Mouse (Mus musculus): ENCODE measurements at regions not wholly inside any gene's neighbourhood (a gene's known extent, or its start where the extent isn't known, plus 50 kb on each side); places are given as distances from the start of the nearest gene placed in this dataset.
A peak's percentile ranks its signal among the peaks of the same experiment; 100 is the strongest.

- H3K27ac ChIP-seq = no peak overlapping the region
- no peak overlapping the region for H3K4me3 ChIP-seq
- H3K9ac ChIP-seq = no peak overlapping the region
- 80% methylated on average over 6 of the region's 6 CpGs for WGBS
- no peak for ATAC-seq (ENCODE audit: borderline replicate concordance, extremely low read depth, low FRiP score, low TSS enrichment)
- no peaks in the 10 kb centered on the region for H3K27me3 ChIP-seq
- no peaks in the 10 kb centered on the region for H3K36me3 ChIP-seq
- no peak overlapping the region for H3K4me2 ChIP-seq
- peaks cover 16% of the 10 kb centered on the region for H3K4me1 ChIP-seq
- H3K9me3 ChIP-seq = no peaks in the 10 kb centered on the region
Measured at GRCm38 (mm10) chr17:83908811-83909210, 61.0 kb upstream of the Haao start.

GRCm38 (mm10) chr17:83907538-83907937 lies 59.8 kb upstream of the Haao start:
- WGBS = 80% methylated on average over 3 of the region's 3 CpGs
- peaks cover 14% of the 10 kb centered on the region; the same call in 1 of the 2 replicates for H3K4me1 ChIP-seq
- H3K9me3 ChIP-seq = no peaks in the 10 kb centered on the region
- H3K4me3 ChIP-seq = no peak overlapping the region
- no peaks in the 10 kb centered on the region for H3K27me3 ChIP-seq
- no peaks in the 10 kb centered on the region for H3K36me3 ChIP-seq
- ATAC-seq (ENCODE audit: borderline replicate concordance, extremely low read depth, low FRiP score, low TSS enrichment) = no peak
- H3K27ac ChIP-seq = no peak overlapping the region
- no peak overlapping the region for H3K9ac ChIP-seq
- H3K4me2 ChIP-seq = no peak overlapping the region

GRCm38 (mm10) chr17:83906751-83907537 lies 59.2 kb upstream of the Haao start:
- WGBS = 86% methylated on average over 12 of the region's 12 CpGs
- ATAC-seq (ENCODE audit: borderline replicate concordance, extremely low read depth, low FRiP score, low TSS enrichment) = no peak
- Histone ChIP-seq H3K4me3 (no peak overlapping the region), H3K4me2 (no peak overlapping the region), H3K9ac (no peak overlapping the region), H3K27ac (no peak overlapping the region), H3K9me3 (no peaks in the 10 kb centered on the region), H3K4me1 (peaks cover 20% of the 10 kb centered on the region; the same call in 1 of the 2 replicates), H3K36me3 (no peaks in the 10 kb centered on the region), H3K27me3 (no peaks in the 10 kb centered on the region)

GRCm38 (mm10) chr17:83903467-83903866 lies 55.7 kb upstream of the Haao start:
- no peak overlapping the region for H3K4me2 ChIP-seq
- peak overlapping the region; percentile 43; the same call in 1 of the 2 replicates for H3K27ac ChIP-seq
- H3K36me3 ChIP-seq = no peaks in the 10 kb centered on the region
- no peak overlapping the region for H3K9ac ChIP-seq
- H3K4me1 ChIP-seq = 0 out of 2 replicates have a peak, but pooled peaks cover 20% of the 10 kb centered on the region
- ATAC-seq (ENCODE audit: borderline replicate concordance, extremely low read depth, low FRiP score, low TSS enrichment) = peak; percentile 63; the same call in 1 of the 2 replicates
- under 1% methylated on average over 7 of the region's 7 CpGs for WGBS
- no peaks in the 10 kb centered on the region for H3K27me3 ChIP-seq
- no peak overlapping the region for H3K4me3 ChIP-seq
- no peaks in the 10 kb centered on the region for H3K9me3 ChIP-seq

GRCm38 (mm10) chr17:83902523-83902922 lies 54.8 kb upstream of the Haao start:
- Histone ChIP-seq H3K9ac (no peak overlapping the region), H3K4me1 (peaks cover 27% of the 10 kb centered on the region), H3K27me3 (no peaks in the 10 kb centered on the region), H3K4me3 (no peak overlapping the region), H3K4me2 (no peak overlapping the region), H3K27ac (no peak overlapping the region), H3K9me3 (no peaks in the 10 kb centered on the region), H3K36me3 (no peaks in the 10 kb centered on the region)
- WGBS = 65% methylated on average over 3 of the region's 3 CpGs
- no peak for ATAC-seq (ENCODE audit: borderline replicate concordance, extremely low read depth, low FRiP score, low TSS enrichment)

- Histone ChIP-seq H3K27me3 (no peaks in the 10 kb centered on the region), H3K27ac (no peak overlapping the region), H3K36me3 (no peaks in the 10 kb centered on the region), H3K4me1 (peaks cover 30% of the 10 kb centered on the region), H3K4me2 (no peak overlapping the region), H3K9ac (no peak overlapping the region), H3K4me3 (no peak overlapping the region), H3K9me3 (no peaks in the 10 kb centered on the region)
- WGBS = 48% methylated on average over 6 of the region's 6 CpGs
- ATAC-seq (ENCODE audit: borderline replicate concordance, extremely low read depth, low FRiP score, low TSS enrichment) = no peak
Measured at GRCm38 (mm10) chr17:83902091-83902490, 54.3 kb upstream of the Haao start.

- Histone ChIP-seq H3K27ac (no peak overlapping the region), H3K9me3 (no peaks in the 10 kb centered on the region), H3K4me2 (no peak overlapping the region), H3K4me3 (no peak overlapping the region), H3K36me3 (no peaks in the 10 kb centered on the region), H3K9ac (no peak overlapping the region), H3K27me3 (no peaks in the 10 kb centered on the region), H3K4me1 (peaks cover 45% of the 10 kb centered on the region)
- 45% methylated on average over 7 of the region's 7 CpGs for WGBS
- no peak for ATAC-seq (ENCODE audit: borderline replicate concordance, extremely low read depth, low FRiP score, low TSS enrichment)
Measured at GRCm38 (mm10) chr17:83899588-83900152, 51.9 kb upstream of the Haao start.

- no peaks in the 10 kb centered on the region for H3K9me3 ChIP-seq
- no peaks in the 10 kb centered on the region for H3K27me3 ChIP-seq
- no peak overlapping the region for H3K9ac ChIP-seq
- no peak overlapping the region for H3K27ac ChIP-seq
- no peak overlapping the region for H3K4me2 ChIP-seq
- no peak for ATAC-seq (ENCODE audit: borderline replicate concordance, extremely low read depth, low FRiP score, low TSS enrichment)
- no peak overlapping the region for H3K4me3 ChIP-seq
- peaks cover 40% of the 10 kb centered on the region for H3K4me1 ChIP-seq
- WGBS = 82% methylated on average over 5 of the region's 5 CpGs
- no peaks in the 10 kb centered on the region for H3K36me3 ChIP-seq
Measured at GRCm38 (mm10) chr17:83898531-83898930, 50.8 kb upstream of the Haao start.
